Mouse (Mus musculus): ENCODE measurements at regions not wholly inside any gene's neighbourhood (a gene's known extent, or its start where the extent isn't known, plus 50 kb on each side); places are given as distances from the start of the nearest gene placed in this dataset.

DNA sequence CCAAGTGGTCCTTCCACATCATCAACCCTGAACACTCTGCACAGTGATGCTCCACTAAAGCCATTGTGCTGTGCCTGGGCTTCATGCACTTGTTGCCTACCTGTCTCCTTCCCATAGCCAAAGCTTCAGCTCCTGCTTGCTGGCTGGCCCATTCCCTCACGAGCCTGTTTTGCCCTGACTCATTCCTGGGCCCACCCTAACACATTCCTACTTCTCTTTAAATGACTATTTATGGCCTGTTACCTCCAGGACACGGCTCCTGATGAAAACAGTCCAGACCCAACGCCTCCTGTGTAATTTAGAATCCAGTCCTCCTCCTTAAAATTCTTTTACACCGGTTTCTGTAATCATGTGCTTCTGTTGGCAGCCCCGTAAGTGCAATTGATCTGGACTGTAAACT, 175.1 kb upstream of the Tnp1 start:
- no peak for DNase-seq

DNA sequence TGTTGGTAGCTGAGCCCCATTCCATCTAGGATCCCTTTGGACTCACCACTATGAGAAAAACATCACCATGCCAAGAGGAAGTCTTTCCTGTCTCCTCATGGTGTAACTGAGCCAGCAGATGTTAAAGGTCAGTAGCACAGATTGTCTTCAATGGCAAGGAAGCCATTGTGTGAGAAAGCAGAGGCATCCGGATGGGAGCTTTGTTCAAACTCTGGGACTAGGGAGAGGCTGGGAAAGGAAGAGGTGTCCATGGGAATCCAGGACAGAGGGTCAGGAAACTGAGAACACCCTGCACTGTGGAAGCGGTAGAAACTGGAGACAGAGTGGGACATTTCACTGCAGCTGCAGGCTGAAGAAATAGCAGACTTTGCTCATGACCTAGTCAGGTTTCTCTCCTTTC, 173.1 kb upstream of the Tnp1 start:
- DNase-seq: peak; percentile 13 to 23

- no peak for DNase-seq
These were observed 168.8 kb upstream of the Tnp1 start for GRCm38 (mm10) chr1:73184477-73184876.

DNA sequence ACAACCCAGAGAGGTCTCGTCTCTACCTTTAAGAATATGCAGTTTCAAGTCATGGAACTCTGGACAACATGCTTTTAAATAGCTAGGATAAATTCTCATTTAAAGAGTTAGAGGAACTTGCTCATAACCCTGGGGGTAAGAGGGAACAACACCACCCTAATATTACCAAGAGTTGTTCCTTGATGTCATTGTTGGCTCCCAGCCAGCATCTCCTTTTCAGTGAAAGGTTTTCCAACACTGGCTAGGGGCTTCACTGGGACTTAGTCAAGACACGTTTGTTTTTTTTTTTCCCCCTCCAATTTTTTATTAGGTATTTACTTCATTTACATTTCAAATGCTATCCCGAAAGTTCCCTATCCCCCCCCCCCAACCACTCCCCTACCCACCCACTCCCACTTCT, 163.1 kb upstream of the Tnp1 start:
- no peak for DNase-seq

DNA sequence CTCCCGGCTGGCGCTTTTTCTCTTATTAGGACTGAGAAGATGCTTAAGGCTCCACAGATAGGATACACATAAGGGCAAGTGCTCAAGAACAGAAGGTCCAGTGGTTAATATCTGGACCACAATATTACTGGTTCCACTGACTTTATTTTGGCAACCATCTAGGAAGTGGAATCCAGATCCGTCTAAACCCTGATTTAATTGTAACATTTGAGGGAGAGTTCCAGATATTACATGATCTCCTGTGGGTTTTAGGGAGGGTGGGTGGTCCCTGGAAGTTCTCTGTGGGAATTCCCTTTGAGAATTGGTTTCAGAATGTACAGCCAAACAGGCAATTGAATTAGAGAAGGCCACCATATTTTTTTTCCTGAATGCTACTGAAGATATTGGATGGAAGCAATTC, 161.4 kb upstream of the Tnp1 start:
- no peak for DNase-seq

- no peak for DNase-seq
These were observed 154.9 kb upstream of the Tnp1 start for GRCm38 (mm10) chr1:73170668-73171008.

GRCm38 (mm10) chr1:73169929-73170667, 154.4 kb upstream of the Tnp1 start:
- no peak for DNase-seq

DNA sequence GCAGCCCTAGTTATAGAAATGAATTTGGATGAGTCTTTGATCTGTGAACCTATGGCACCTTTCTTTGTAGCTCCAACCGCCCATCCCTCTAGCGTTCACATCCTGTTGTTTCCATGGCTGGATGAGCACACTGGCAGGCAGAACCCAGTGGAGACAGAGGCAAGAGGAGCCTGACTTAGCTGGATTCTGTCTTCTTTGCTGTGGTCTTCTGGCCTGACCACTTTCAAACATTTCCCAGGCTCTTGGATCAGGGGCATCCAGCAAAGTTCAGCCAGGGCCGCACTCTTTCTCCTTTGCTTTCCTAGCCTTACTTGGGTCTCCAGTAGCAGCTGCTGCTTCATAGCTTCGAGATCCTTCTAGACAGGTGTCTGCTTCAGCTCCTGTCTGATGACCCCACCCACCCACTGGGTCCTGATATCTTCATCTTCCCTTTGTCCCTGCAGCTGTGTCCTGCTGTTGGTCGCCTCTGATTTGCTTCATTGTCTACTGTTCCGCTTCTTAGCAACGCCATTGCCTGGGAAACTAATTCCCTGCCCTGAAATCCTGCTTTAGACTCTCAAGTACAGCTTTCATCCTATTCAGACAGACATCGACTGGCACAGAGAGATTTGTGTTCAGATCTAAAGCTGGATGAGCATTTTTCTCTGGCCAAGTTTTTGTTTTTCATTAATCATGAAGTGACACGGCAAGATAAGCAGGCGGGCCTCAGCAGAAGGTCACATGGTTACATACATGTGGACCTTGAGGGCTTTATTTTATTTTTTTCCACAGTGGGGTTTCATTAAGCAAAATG, 153.6 kb upstream of the Tnp1 start:
- no peak for DNase-seq

DNA sequence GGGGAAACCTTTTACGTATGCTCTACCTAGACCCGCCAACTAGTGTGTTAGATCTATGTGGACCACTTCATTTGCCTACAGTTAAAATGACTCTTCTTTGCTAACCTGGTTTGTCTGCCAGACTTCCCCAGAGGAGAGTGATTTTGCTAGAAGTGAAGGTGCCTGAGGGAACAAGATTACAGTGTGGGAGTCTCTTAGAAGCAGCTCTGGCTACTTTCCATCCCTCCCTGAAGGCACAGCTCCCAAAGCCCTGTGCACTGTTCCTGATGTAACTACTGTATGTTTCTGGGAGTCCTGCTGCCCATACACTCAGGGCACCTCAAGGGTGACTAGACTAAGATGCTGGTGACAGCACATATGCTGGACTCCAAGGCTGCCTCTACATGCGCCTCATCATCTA, 144.5 kb upstream of the Tnp1 start:
- no peak for DNase-seq

- DNase-seq: peak; percentile 32 to 41
These were observed 143.8 kb upstream of the Tnp1 start for GRCm38 (mm10) chr1:73159405-73159976.

- DNase-seq: peak; percentile 56 to 83
These were observed 137.9 kb upstream of the Tnp1 start for GRCm38 (mm10) chr1:73153438-73154097.

DNA sequence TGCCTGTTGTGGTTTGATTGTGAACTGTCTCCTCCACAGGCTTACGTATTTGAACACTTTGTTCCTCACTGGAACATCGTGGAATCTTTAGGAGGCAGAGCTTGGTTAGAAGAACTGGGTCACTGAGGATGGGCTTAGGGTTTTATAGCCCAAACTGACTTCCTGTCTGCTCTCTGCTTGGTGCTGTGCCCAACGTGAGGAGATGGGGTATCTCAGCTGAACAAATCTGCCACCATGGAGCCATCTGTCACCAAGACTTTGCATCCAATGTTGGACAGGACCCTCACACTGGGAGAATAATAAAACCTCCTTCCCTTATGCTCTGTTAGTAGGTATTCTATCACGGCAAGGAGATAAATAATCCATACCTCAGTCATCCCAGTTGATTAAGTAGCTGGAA, 134.2 kb upstream of the Tnp1 start:
- DNase-seq: no peak

GRCm38 (mm10) chr1:73142845-73143244, 127.1 kb upstream of the Tnp1 start:
- DNase-seq: no peak

- DNase-seq: peak; percentile 38 to 53
These were observed 125.0 kb upstream of the Tnp1 start for GRCm38 (mm10) chr1:73140557-73141345.

DNA sequence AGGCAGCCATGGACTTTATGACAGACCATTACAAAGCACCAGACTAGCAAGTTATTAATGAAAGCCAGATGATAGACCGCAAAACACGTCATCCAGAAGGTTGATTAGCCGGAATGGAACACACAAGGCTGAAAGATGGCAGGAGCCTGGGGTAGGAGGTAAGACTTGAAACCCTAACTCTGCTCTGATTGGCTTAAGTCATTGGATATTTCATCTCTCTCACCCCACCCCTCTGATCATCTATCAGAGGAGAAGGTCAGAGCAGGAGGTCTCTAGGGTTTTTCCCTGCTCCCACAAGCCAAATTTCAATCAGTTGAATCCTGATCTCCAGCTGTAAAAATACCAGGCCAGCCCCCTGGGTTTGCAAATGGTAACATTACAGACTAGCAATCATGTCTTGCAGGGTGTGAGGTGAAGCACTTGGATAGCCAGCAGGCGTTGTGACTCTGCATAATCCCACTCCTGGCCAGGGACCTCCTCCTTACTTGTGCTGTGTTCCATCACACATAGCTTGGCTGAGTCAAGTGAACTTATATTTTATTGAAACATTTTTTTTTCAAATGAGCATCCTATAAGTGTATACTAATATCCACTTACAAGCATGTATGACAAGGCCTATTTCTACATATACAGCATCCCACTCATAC, 114.6 kb upstream of the Tnp1 start:
- no peak for DNase-seq

GRCm38 (mm10) chr1:73123012-73123411, 107.3 kb upstream of the Tnp1 start:
- DNase-seq: no peak

DNA sequence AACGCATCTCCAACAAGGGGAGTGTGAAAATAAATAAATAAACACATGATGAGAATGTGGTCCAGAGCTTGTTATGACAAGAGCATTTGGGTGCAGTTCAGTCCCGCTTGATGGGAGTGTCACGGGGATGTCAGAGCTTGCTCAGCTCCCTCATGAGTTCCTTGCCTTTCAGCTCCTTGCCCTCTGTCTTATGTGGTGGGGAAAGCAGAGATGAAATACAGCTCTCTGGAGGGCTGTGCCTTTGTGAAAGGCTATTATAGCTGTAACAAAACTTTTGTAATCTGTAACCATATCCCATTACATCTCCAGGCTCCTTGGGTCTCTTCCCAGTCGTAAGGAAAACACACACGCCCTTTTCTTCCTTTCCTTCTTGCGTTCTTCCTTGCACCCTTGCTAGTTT, 103.0 kb upstream of the Tnp1 start:
- DNase-seq: no peak

- no peak for DNase-seq
These were observed 100.8 kb upstream of the Tnp1 start for GRCm38 (mm10) chr1:73116526-73116925.

DNA sequence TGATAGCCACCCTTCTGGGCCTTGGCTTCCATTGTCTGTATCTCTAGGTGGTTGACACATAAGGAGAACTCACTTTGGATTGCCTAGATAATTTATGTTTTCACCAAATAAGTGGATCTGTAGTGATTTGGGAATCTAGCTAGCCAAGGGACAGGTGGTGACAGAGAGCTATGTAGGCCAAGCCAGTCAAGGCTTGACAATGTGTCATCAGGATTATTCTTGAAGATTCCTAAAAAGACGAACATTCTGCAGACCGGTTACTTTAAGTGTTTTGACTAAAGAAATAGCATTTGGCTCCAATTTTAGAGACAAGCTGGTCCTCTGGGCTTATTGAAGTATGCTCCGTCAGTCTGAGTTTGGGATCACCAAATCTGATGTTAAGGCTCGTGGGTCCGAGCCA, 100.1 kb upstream of the Tnp1 start:
- DNase-seq: no peak

DNA sequence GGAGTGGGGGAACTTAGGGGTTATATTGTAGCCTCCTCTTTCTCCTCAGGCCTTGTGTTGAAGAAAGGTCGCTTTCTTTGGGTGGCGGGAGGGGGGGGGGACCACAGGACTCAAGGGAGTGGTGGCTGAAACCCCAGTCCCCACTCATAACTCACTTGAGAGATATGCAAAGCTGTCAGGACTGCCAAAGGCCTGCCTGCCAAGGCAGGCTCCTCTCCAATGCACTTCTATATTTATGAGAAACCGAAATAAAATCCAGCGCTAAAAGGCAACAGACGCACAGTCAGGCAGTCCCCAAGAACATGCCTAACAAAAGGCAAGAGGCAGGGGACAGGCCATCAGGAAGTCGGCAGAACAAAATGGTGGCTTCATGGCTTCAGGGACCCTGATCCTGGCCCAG, 97.4 kb upstream of the Tnp1 start:
- DNase-seq: no peak

- no peak for DNase-seq
These were observed 97.0 kb upstream of the Tnp1 start for GRCm38 (mm10) chr1:73112711-73113110.

- no peak for DNase-seq
These were observed 96.2 kb upstream of the Tnp1 start for GRCm38 (mm10) chr1:73111911-73112310.
